Mouse (Mus musculus): ENCODE measurements around the gene Rtn4rl2. TPM values are rescaled to one million over a fixed set of nuclear protein-coding genes. Genes with fewer than 3 reads are reported as not detected.
A peak's percentile ranks its signal among the peaks of the same experiment; 100 is the strongest.

Gene Rtn4rl2
- total RNA-seq, 2 experiments from 2014 or later = 92.2 to 95.0 TPM

- intact Hi-C loops (cut with DNase I) = loop anchor here (2.0 kb wide), 1 partner anchor 209 kb away; the partner anchor contains the start of genes P2rx3 and Ssrp1
Measured at GRCm38 (mm10) chr2:84827283-84827920, 59.1 kb downstream of the Rtn4rl2 start.

GRCm38 (mm10) chr2:84826488-84827282 is 59.8 kb downstream of the Rtn4rl2 start, which contains the start of gene Timm10:
Gene Timm10, plus strand, starts transcription at chr2:84826997.
- intact Hi-C loops (cut with DNase I) = loop anchor here (2.0 kb wide), 1 partner anchor 210 kb away; the partner anchor contains the start of genes P2rx3 and Ssrp1
- peak; percentile 91 to 96 for DNase-seq (ENCODE audit: low spot score in 2 of 2)

More at GRCm38 (mm10) chr2:84827283-84827920, 59.1 kb downstream of the Rtn4rl2 start:
- no peak for DNase-seq (ENCODE audit: low spot score in 2 of 2)

DNA sequence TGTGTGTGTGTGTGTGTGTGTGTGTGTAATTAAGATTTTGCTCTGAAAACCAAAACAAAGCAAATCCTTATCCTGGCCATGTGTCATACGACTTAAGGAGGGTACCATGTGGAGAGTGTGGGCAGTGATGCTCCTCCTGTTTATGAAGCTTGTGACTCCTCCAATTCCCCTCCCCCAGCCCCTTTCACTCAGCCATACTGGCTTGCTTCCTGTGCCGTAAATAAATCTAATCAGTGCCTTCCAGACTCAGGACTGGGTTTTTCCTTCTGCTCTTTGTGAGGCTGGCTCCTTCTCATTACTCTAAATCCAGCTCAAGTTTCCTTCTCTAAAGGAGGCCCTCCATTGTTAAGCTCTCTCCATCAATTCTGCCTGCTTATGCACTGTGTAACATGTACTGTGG is 63.3 kb downstream of the Rtn4rl2 start:
- DNase-seq (ENCODE audit: low spot score in 2 of 2) = peak in 1 of 2 experiments; percentile 46
- intact Hi-C loops (cut with DNase I) = no loop called here

DNA sequence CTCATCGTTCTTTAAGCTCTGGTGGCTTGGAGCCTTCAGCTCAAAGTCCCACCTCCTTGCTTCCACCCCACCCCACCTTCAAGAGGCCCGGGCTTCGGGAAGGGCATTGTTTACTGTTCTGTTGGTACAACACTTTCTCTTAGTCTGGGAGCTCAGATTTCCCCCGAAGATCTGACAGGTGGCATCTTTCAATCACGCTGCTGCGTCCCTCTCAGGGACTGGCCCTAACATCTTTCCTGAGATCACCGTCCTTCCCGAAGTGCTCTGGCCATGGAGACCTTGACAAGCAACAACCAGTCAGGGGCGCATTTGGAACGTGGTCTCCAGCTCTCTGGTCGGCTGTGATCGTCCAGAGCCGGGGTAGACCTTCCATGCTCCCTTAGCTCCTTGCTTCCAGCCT is 64.0 kb downstream of the Rtn4rl2 start, which contains the start of gene Smtnl1:
Gene Smtnl1, minus strand, starts transcription at position 101 of the 400 bp plus-strand sequence.
- intact Hi-C loops (cut with DNase I) = no loop called here

More for the DNA sequence above, 64.0 kb downstream of the Rtn4rl2 start, which contains the start of gene Smtnl1:
- DNase-seq (ENCODE audit: low spot score in 2 of 2) = no peak

Small RNA genes lying within 50 kb of the gene (microRNA-seq; reads per million reads assigned to microRNA genes)
- gene Gm24332 = 0 reads per million in 2 experiments

Other genes with a start within 250 kb of the Rtn4rl2 start
- gene Ctnnd1, start 235.9 kb downstream of the Rtn4rl2 start, total RNA-seq (2021) = 10 to 100 TPM; 65.6 to 76.0 TPM
- gene Btbd18, start 227.6 kb downstream of the Rtn4rl2 start, total RNA-seq (2021) = not detected
- 10 to 100 TPM; 47.2 to 54.1 TPM for gene Selenoh, start 215.9 kb downstream of the Rtn4rl2 start, total RNA-seq (2021)
- gene Gm28635, start 208.7 kb downstream of the Rtn4rl2 start, total RNA-seq (2021) = 1 to 10 TPM; 1.8 to 3.5 TPM
- gene Med19, start 208.3 kb downstream of the Rtn4rl2 start, total RNA-seq (2021) = 10 to 100 TPM; 30.3 to 32.3 TPM
- gene Tmx2, start 207.6 kb downstream of the Rtn4rl2 start, total RNA-seq (2021) = 100 to 1,000 TPM; 209 to 211 TPM
- gene Zdhhc5, start 171.5 kb downstream of the Rtn4rl2 start, total RNA-seq (2021) = 10 to 100 TPM; 41.6 to 42.9 TPM
- gene Clp1, start 159.4 kb downstream of the Rtn4rl2 start, total RNA-seq (2021) = 1 to 10 TPM; 7.5 to 8.3 TPM
- gene Ypel4, start 152.7 kb downstream of the Rtn4rl2 start, total RNA-seq (2021) = 10 to 100 TPM; 40.1 to 41.0 TPM
- gene Gm19426, start 143.1 kb downstream of the Rtn4rl2 start, total RNA-seq (2021) = 1 to 10 TPM; 1.6 to 2.0 TPM
- gene Serping1, start 111.3 kb downstream of the Rtn4rl2 start, total RNA-seq (2021) = 1 to 10 TPM; 5.9 to 6.8 TPM
- 1 to 10 TPM; 5.1 to 6.0 TPM for gene Ube2l6, start 87.9 kb downstream of the Rtn4rl2 start, total RNA-seq (2021)
- gene Smtnl1, start 64.1 kb downstream of the Rtn4rl2 start, total RNA-seq (2021) = not detected
- 10 to 100 TPM; 59.7 to 63.5 TPM for gene Timm10, start 59.7 kb downstream of the Rtn4rl2 start, total RNA-seq (2021)
- under 1 TPM; 0.15 to 0.24 TPM for gene Slc43a1, start 47.9 kb downstream of the Rtn4rl2 start, total RNA-seq (2021)
- 1 to 10 TPM in 1 of 2 experiments, under 1 TPM in 1; 0.99 to 1.1 TPM for gene Slc43a3, start 49.9 kb upstream of the Rtn4rl2 start, total RNA-seq (2021)
- gene Prg2, start 93.8 kb upstream of the Rtn4rl2 start, total RNA-seq (2021) = not detected
- not detected for gene Prg3, start 101.5 kb upstream of the Rtn4rl2 start, total RNA-seq (2021)
- gene Ssrp1, start 150.5 kb upstream of the Rtn4rl2 start, total RNA-seq (2021) = 10 to 100 TPM; 88.8 to 93.6 TPM
- gene P2rx3, start 150.8 kb upstream of the Rtn4rl2 start, total RNA-seq (2021) = 1 to 10 TPM; 1.4 to 2.0 TPM
- gene Tnks1bp1, start 161.3 kb upstream of the Rtn4rl2 start, total RNA-seq (2021) = 100 to 1,000 TPM in 1 of 2 experiments, 10 to 100 TPM in 1; 88.5 to 102 TPM
- gene Aplnr, start 249.5 kb upstream of the Rtn4rl2 start, total RNA-seq (2021) = 10 to 100 TPM; 10.5 to 12.5 TPM